Mouse (Mus musculus) embryonic facial prominence, embryonic 13.5 days (tissue): ENCODE results near the gene Mpi. TPM values are rescaled to one million over a fixed set of nuclear protein-coding genes. Genes with fewer than 3 reads are reported as not detected.

Source experiments
- ATAC-seq: fragments of 200-750 bp; cut with Nextera tagmentation; 2 replicates; pipeline ENCODE4 v1.8.0; 2017; ENCODE audit warnings: low read depth; ENCODE audit not compliant: insufficient number of reproducible peaks, insufficient read depth, low FRiP score, low TSS enrichment
- H3K27ac ChIP-seq: fragments of 300-500 bp; sonication (generic); 2 replicates; pipeline ENCODE4 v1.5.1; 2015; ENCODE audit warnings: moderate library complexity, mild to moderate bottlenecking, inconsistent platforms
- H3K27me3 ChIP-seq: fragments of 300-500 bp; sonication (generic); 2 replicates; pipeline ENCODE4 v1.6.1; 2015; ENCODE audit warnings: mild to moderate bottlenecking, inconsistent platforms
- H3K36me3 ChIP-seq: fragments of 300-500 bp; sonication (generic); 2 replicates; pipeline ENCODE4 v1.6.1; 2015; ENCODE audit warnings: mild to moderate bottlenecking, inconsistent platforms
- H3K4me1 ChIP-seq: fragments of 300-500 bp; sonication (generic); 2 replicates; pipeline ENCODE4 v1.6.1; 2015; ENCODE audit warnings: inconsistent platforms
- H3K4me2 ChIP-seq: fragments of 300-500 bp; sonication (generic); 2 replicates; pipeline ENCODE4 v1.6.1; 2015; ENCODE audit warnings: moderate library complexity, mild to moderate bottlenecking, inconsistent platforms
- H3K4me3 ChIP-seq: fragments of 300-500 bp; sonication (generic); 2 replicates; pipeline ENCODE4 v1.5.1; 2015; ENCODE audit warnings: mild to moderate bottlenecking, inconsistent platforms
- H3K9ac ChIP-seq: fragments of 300-500 bp; sonication (generic); 2 replicates; pipeline ENCODE4 v1.6.1; 2015; ENCODE audit warnings: mild to moderate bottlenecking, inconsistent platforms
- H3K9me3 ChIP-seq: fragments of 300-500 bp; sonication (generic); 2 replicates; pipeline ENCODE4 v1.6.1; 2016; ENCODE audit warnings: inconsistent platforms
- WGBS: fragments of 180-500 bp; shearing (Covaris S2); methylation state at CpG from one replicate; pipeline ENCODE4 v1.1.7; 2015; ENCODE audit warnings: mixed read lengths; 5-methylcytosine and 5-hydroxymethylcytosine counted together
- polyA plus RNA-seq: library from polyadenylated mRNA; unstranded; fragments of >200 nt; fragmentation: Nextera tagmentation; extraction: Ambion mirVana; gene quantifications from 2 replicates; pipeline ENCODE4 v1.2.1, GENCODE M21; 2015

Mpi gene
- polyA plus RNA-seq = 47.1 and 48.8 TPM in 2 replicates

DNA sequence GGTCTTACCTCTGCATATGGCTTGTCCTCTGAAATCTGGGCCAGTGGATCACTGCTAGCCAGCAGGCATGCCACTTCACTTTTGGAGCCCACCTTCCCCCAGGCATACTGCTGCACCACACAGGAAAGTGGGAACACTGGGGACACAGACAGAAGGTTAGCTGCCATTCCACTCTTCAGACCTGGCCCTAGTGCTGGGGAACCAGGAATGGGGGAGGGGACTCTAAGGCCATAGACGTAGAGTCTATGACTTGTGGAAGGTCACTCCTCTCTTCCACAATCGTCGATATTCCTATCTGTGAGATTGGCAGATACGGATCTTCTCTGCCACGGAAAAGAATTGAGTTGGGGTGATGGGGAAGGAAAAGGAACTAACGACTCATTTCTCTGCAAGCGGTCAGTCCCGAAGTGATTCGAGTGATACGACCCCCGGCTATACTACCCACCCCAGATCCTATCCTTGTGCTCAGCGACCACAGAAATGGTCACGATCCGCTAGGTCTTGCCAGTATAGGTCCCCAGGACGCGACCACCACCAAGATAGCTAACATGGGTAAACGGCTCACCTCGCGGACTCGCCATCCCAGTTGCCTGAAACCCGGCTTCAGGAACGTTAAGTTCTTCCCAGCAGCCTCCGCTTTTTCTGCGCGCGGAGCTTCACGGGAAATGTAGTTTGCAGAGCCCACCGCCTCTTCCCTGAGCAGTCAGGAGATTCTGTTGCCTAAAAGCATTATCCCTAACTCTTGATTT, at the start of gene Mpi:
Mpi (minus strand) TSS at position 625 of the 749 bp plus-strand sequence.
- H3K4me1 ChIP-seq = peaks cover 7% of the 10 kb centered on the region
- H3K4me2 ChIP-seq = peak within 1 kb of the TSS; percentile 84
- H3K36me3 ChIP-seq = peaks cover 32% of the 10 kb centered on the region
- peak within 1 kb of the TSS; percentile 79 for H3K9ac ChIP-seq
- WGBS = 0% methylated on average over 28 of the region's 28 CpGs
- ATAC-seq = no peak
- no peaks in the 10 kb centered on the region for H3K27me3 ChIP-seq
- no peaks in the 10 kb centered on the region for H3K9me3 ChIP-seq
- H3K4me3 ChIP-seq = peak within 1 kb of the TSS; percentile 66
- H3K27ac ChIP-seq = no peak within 1 kb of the TSS

DNA sequence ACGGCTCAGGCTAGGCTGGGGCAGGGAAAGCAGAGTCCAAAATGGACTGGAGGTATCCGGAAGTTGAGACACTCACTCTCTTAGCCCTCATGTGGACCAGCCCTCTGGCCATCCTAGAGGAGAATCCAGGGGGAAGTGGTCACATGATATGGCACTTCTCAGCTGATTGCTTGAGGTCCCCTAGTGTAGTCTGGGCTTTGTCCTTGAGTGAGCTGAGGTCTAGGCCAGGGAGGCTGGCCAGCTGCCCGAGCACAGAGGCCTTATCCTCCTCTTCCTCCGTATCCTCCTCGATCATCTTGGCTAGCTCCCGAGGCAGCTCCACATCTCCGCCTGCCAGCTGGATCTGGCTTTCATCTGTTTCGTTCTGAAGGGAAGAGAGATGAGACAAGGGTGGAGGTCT, 49.5 kb upstream of the Mpi start:
- Histone ChIP-seq H3K4me1 (peaks cover 6% of the 10 kb centered on the region; the same call in 1 of the 2 replicates), H3K4me2 (no peak overlapping the region), H3K27ac (no peak overlapping the region), H3K36me3 (no peaks in the 10 kb centered on the region), H3K27me3 (peaks cover 24% of the 10 kb centered on the region), H3K9me3 (no peaks in the 10 kb centered on the region), H3K9ac (no peak overlapping the region), H3K4me3 (no peak overlapping the region)
- WGBS = 72% methylated on average over 8 of the region's 8 CpGs
- ATAC-seq = no peak

DNA sequence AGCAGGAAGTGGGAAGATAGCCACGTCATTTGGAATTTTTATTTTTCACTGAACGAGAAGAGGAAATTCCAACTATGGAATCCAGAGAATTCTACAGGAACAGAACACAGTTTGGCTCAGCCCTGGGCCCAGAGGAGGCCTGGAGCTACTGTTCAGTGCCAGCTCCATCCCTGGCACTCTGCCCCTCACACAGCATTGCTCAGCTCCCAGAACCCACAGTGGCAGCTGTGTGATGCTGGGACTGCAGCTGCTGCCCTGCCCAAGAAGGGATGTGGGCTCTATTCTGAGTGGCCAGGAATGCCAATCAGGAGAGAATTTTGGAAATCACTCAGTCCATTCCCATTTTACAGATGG, 48.8 kb upstream of the Mpi start:
- Histone ChIP-seq H3K27ac (no peak overlapping the region), H3K27me3 (peaks cover 16% of the 10 kb centered on the region), H3K9ac (no peak overlapping the region), H3K4me2 (no peak overlapping the region), H3K4me3 (no peak overlapping the region), H3K4me1 (peaks cover 3% of the 10 kb centered on the region; the same call in 1 of the 2 replicates), H3K9me3 (no peaks in the 10 kb centered on the region), H3K36me3 (no peaks in the 10 kb centered on the region)
- 46% methylated on average over 2 of the region's 2 CpGs for WGBS
- ATAC-seq = no peak

DNA sequence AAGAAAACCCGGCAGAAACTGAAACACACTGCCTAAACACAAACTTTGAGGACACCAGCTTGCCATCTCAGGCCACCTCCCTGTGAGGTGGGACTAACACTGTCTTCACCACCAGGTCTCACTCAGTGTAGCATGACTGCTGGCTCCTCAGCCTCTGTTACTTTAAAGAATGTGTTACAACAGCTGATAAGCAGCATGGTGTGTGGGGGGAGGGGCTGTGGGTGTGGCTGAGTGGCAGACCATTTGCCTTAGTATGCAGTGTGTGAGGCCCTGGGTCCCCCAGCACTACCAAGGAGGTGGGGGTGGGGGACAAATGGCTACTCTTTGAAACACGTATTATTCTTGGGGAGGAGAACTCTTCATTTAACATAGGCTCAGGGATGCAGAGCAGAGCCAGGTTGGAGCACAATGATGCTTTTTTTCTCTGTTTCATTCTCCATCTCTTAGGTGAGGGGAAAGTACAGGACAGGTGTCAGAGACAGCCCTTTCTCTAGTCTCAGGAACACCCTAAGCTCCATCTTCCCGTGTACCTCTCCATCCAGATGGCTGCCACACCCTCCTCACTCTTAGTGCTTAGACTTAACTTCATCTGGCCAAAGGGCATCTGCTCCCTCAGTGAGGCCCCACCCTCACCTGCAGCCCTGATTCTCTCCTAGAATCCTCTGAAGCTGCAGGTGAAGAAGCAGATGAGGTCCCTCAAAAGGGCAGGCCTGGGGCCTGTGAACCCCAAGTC, 48.2 kb upstream of the Mpi start:
- H3K27ac ChIP-seq = no peak overlapping the region
- peaks cover 11% of the 10 kb centered on the region for H3K27me3 ChIP-seq
- no peaks in the 10 kb centered on the region for H3K36me3 ChIP-seq
- H3K9me3 ChIP-seq = no peaks in the 10 kb centered on the region
- H3K4me3 ChIP-seq = no peak overlapping the region
- H3K9ac ChIP-seq = no peak overlapping the region
- 9% methylated on average over 3 of the region's 3 CpGs for WGBS
- 0 out of 2 replicates have a peak, but pooled peaks have one; percentile 32 for ATAC-seq
- no peaks in the 10 kb centered on the region for H3K4me1 ChIP-seq
- H3K4me2 ChIP-seq = no peak overlapping the region

DNA sequence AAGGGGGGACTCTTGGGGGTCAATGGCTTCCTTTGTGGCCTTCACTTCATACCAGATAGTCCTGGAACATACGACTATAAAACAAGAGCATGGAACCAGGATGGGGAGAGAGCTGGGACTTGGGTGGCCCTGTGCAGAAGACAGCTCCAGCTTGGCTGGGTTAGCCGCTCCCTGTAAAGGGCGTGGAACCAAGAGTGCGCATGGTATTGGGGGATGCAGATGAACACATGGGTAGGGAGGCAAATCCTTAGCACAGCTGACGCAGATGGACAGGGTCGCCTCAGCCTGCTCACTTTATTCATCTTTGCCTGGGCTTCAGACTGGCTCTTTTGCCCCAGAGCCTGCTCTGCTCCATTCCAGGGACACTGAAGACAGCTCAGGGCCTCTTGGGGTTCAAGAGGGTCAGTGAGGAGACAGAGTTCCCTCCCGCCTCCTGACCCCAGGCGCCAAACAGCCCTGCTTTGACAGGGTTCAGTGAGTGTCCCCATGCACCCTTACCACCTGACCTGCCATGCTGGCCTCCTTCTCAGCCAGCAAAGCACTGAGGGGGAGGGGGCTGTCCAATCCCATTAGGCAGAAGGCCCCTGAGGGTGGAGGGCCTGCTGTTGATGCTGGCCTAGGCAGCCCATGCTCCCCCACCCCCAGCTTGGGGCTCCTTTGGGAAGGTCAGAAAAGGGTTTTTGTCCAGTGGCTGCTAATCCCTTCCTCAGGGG, 46.4 kb upstream of the Mpi start:
- H3K36me3 ChIP-seq = peaks cover 15% of the 10 kb centered on the region
- no peak overlapping the region for H3K4me2 ChIP-seq
- H3K9me3 ChIP-seq = no peaks in the 10 kb centered on the region
- H3K4me3 ChIP-seq = no peak overlapping the region
- no peaks in the 10 kb centered on the region for H3K4me1 ChIP-seq
- no peak for ATAC-seq
- 32% methylated on average over 8 of the region's 8 CpGs for WGBS
- H3K27me3 ChIP-seq = no peaks in the 10 kb centered on the region
- no peak overlapping the region for H3K9ac ChIP-seq
- no peak overlapping the region for H3K27ac ChIP-seq

DNA sequence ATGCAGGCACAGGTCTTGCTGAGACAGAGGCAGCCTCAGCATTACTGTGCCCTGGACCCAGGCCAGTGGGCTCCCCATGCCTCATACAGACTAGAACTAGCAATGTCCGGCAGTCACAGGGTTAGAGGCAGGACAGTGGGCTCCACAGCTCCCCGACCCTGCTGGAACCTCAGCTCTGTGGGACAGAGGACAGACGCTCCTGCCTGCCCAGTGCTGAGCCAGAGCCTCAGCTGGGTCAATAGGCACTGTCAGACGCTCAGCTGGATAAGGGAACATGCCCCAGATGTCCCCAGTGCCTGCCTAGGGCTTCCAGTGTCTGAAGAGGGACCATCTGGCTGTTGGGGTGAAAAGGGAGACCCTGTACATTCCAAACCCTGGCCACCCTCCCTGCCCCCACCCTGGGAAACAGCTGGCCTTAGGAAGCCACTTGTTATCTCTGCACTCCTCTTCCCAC, 45.4 kb upstream of the Mpi start:
- no peak for ATAC-seq
- Histone ChIP-seq H3K4me2 (no peak overlapping the region), H3K27ac (no peak overlapping the region), H3K9ac (no peak overlapping the region), H3K9me3 (no peaks in the 10 kb centered on the region), H3K27me3 (no peaks in the 10 kb centered on the region), H3K4me3 (no peak overlapping the region), H3K36me3 (peaks cover 25% of the 10 kb centered on the region), H3K4me1 (no peaks in the 10 kb centered on the region)
- 19% methylated on average over 4 of the region's 4 CpGs for WGBS

DNA sequence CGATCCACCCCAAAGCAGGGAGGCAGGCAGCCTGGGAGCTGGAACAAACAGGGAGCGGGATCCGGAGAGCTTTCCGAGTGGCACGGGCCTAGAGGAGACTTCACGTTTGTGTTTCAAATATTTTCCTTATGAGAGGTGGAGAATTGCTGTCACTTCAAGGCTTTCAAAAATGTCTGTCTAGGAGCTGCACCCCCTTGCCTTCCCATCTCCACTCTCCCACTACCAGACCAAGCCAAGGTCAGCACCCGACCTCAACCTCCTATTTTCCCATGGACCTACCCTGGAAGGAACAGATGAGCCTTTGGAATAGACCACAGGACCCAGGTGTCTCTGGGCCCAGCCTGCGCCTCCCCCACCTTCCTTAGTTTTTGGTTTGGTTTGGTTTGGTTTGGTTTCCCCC, 44.7 kb upstream of the Mpi start:
- H3K27me3 ChIP-seq = no peaks in the 10 kb centered on the region
- H3K9ac ChIP-seq = no peak overlapping the region
- no peak for ATAC-seq
- H3K27ac ChIP-seq = no peak overlapping the region
- WGBS = 79% methylated on average over 8 of the region's 8 CpGs
- peaks cover 32% of the 10 kb centered on the region for H3K36me3 ChIP-seq
- H3K4me3 ChIP-seq = no peak overlapping the region
- no peaks in the 10 kb centered on the region for H3K4me1 ChIP-seq
- no peak overlapping the region for H3K4me2 ChIP-seq
- H3K9me3 ChIP-seq = no peaks in the 10 kb centered on the region

DNA sequence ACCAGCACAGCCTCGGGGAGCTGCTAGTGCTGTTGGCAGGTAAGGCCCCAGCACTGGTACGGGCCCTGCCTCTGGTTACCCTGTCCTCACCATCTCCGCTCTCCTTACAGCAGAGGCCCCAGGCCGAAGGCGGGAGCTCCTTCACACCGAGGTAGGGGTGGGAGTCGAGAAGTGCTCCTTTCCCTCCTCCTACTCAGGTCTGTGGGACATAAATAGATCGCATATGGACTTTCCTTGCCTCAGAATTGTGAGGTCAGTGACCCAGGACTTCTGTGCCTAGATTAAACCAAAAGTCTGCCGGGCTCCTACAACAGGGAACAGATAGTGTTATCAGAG, 41.6 kb upstream of the Mpi start:
- ATAC-seq = no peak
- Histone ChIP-seq H3K4me3 (no peak overlapping the region), H3K4me2 (no peak overlapping the region), H3K36me3 (peaks cover 38% of the 10 kb centered on the region), H3K9me3 (no peaks in the 10 kb centered on the region), H3K9ac (0 out of 2 replicates have a peak overlapping the region, but pooled peaks have one; percentile 16), H3K27me3 (no peaks in the 10 kb centered on the region), H3K4me1 (peaks cover 10% of the 10 kb centered on the region), H3K27ac (no peak overlapping the region)
- WGBS = 78% methylated on average over 9 of the region's 9 CpGs

DNA sequence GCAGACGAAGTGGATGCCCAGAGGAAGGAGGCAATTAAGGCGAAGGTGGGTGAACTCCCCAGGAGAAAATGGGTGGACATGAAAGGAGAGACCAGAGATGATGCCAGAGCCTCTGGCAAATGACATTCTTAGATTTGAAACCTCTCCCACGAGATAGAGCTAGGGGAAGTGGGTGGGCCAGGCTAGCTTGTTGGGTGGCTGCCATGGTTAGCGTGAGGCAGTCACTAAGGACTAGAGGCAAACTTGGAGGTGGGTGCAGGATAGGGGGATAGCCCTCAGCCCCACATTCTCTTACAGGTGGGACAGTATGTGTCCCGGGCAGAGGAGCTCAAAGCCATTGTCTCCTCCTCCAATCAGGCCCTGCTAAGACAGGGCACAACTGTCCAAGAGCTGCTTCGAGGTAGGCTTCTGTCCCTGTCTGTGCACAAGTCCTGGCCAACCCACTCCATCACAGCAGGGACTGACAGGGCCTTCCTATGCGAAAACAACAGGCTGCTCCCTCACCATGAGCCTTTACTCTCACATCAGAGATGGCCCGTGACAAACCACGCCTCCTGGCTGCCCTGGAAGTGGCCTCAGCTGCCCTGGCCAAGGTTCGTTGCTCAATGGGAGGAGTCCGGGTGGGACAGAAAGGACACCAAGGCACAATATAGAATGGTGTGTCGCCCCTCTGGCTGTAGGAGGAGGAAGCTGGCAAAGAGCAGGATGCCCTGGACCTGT, 41.1 kb upstream of the Mpi start:
- ATAC-seq = no peak
- Histone ChIP-seq H3K4me3 (no peak overlapping the region), H3K27ac (no peak overlapping the region), H3K4me2 (no peak overlapping the region), H3K27me3 (no peaks in the 10 kb centered on the region), H3K4me1 (peaks cover 15% of the 10 kb centered on the region), H3K9me3 (no peaks in the 10 kb centered on the region), H3K36me3 (peaks cover 38% of the 10 kb centered on the region), H3K9ac (0 out of 2 replicates have a peak overlapping the region, but pooled peaks have one; percentile 16)
- 51% methylated on average over 12 of the region's 12 CpGs for WGBS

DNA sequence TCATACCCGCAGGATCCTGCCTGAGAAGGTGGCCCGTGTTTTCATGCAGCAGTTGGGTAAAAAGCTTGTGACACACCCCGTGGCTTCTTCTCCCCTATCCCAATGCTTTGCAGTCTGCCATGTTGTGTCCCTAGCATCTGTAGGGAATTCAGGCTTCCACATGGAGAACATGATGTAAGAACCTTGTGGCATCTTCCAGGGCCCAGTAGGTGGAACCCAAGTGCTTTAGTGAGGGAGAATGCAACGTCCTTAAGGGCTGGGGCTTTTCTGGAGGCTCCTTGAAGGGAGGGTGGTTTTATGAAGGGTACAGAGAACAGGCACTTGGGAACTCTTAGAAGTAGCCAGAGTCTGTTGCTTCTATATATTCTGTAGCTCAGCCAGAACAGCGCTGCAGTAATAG, 38.2 kb upstream of the Mpi start:
- Histone ChIP-seq H3K27ac (no peak overlapping the region), H3K9ac (0 out of 2 replicates have a peak overlapping the region, but pooled peaks have one; percentile 0), H3K27me3 (no peaks in the 10 kb centered on the region), H3K4me3 (no peak overlapping the region; the same call in 1 of the 2 replicates), H3K4me2 (peak overlapping the region; percentile 87; the same call in 1 of the 2 replicates), H3K36me3 (peaks cover 53% of the 10 kb centered on the region), H3K9me3 (no peaks in the 10 kb centered on the region), H3K4me1 (peaks cover 16% of the 10 kb centered on the region)
- WGBS = 29% methylated on average over 5 of the region's 5 CpGs
- ATAC-seq = no peak
